Mouse (Mus musculus) G1E (cell line): ENCODE measurements around the gene Krt9.

ENCODE experiments used
- CTCF ChIP-seq: IDR thresholded peaks from 2 replicates; pipeline ENCODE4 v1.5.1; 2012; ENCODE audit warnings: low read depth, low read length, inconsistent platforms, mixed read lengths
- POLR2AphosphoS5 ChIP-seq: IDR thresholded peaks from 2 replicates; pipeline ENCODE4 v1.6.1; 2012; ENCODE audit warnings: low read depth, low read length, inconsistent platforms; ENCODE audit not compliant: insufficient replicate concordance

- TF ChIP-seq CTCF = no peak
- no peak for TF ChIP-seq POLR2AphosphoS5
Observed at GRCm38 (mm10) chr11:100202906-100203305, 9.9 kb upstream of the Krt9 start.
